ENCODE assay signal across 9 mouse cellular contexts in the genomic region with DNA sequence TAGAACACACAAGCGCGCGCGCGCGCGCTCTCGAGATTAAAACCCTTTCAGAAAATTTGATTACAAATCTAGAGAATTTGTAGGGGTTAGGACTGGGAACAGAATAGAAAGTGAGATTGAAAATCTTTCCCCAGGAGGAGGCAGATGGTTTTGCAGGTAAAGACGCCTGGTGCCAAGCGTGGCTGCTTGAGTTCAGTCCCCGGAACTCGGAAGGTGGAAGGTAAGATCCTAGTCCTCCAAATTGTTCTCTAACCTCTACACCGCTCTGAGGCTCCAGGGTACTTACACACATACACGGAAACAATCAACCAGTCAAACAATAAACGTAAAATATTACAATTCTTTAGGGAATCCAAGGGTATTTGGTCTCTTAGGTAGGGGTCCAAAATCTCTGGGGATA. TPM values are rescaled to one million over a fixed set of nuclear protein-coding genes. Genes with fewer than 3 reads are reported as not detected.
DNase-seq lines count a peak whose midpoint lies in the region; ATAC-seq and TF ChIP-seq lines count a peak whose summit lies in the region.
"Had no signal": no experiment of that assay in that cellular context is flagged by ENCODE, and none has a peak within 500 bp of the region (broad histone marks: within the 10 kb centered on the region; RNA-seq: fewer than 3 reads in every experiment).

No protein-coding gene starts in this region.

- no peak for DNase-seq in kidney, adult 18-20 months
- DNase-seq in hindbrain, postnatal 0 days (ENCODE audit: low spot score), result no peak
- DNase-seq in midbrain, embryonic 14.5 days, result peak; percentile 35
- DNase-seq in layer of hippocampus, adult 8-10 months (ENCODE audit: low spot score in 2 of 2), result no peak
- no peak for DNase-seq in layer of hippocampus, postnatal 25 days (ENCODE audit: extremely low spot score in 1 of 2, low spot score in 1 of 2)

- H3K4me3 ChIP-seq in kidney, embryonic 14.5 days (ENCODE audit: low read length), result peak overlapping the region; percentile 52
- peak overlapping the region; percentile 49 for H3K4me3 ChIP-seq in embryonic facial prominence, embryonic 13.5 days
- peak overlapping the region; percentile 48 for H3K4me3 ChIP-seq in hindbrain, postnatal 0 days (ENCODE audit: low read length)
- H3K4me3 ChIP-seq in midbrain, embryonic 14.5 days (replicated peaks; ENCODE audit: low read depth, low read length), result 0 out of 2 replicates have a peak overlapping the region, but pooled peaks have one; percentile 2

- H3K27ac ChIP-seq in kidney, embryonic 14.5 days (ENCODE audit: low read depth, low read length), result no peak overlapping the region
- no peak overlapping the region for H3K27ac ChIP-seq in embryonic facial prominence, embryonic 13.5 days
- no peak overlapping the region for H3K27ac ChIP-seq in hindbrain, postnatal 0 days
- H3K27ac ChIP-seq in midbrain, embryonic 14.5 days (replicated peaks; ENCODE audit: low read depth, low read length), result no peak overlapping the region

- no peak for TF ChIP-seq CTCF in hindbrain, postnatal 0 days (IDR thresholded peaks at IDR 0.05; ENCODE audit: low read depth)

- H3K36me3 ChIP-seq in kidney, embryonic 14.5 days (ENCODE audit: control insufficient read depth, insufficient read depth, low read length), result no peaks in the 10 kb centered on the region
- no peaks in the 10 kb centered on the region for H3K36me3 ChIP-seq in embryonic facial prominence, embryonic 13.5 days
- H3K36me3 ChIP-seq in hindbrain, postnatal 0 days (ENCODE audit: insufficient read depth, low read length), result no peaks in the 10 kb centered on the region
- H3K36me3 ChIP-seq in midbrain, embryonic 14.5 days (ENCODE audit: control insufficient read depth, insufficient read depth, low read length), result no peaks in the 10 kb centered on the region

- no peaks in the 10 kb centered on the region for H3K9me3 ChIP-seq in kidney, embryonic 14.5 days (ENCODE audit: control insufficient read depth, low read length)
- no peaks in the 10 kb centered on the region for H3K9me3 ChIP-seq in embryonic facial prominence, embryonic 13.5 days
- H3K9me3 ChIP-seq in hindbrain, postnatal 0 days (ENCODE audit: low read length), result no peaks in the 10 kb centered on the region
- H3K9me3 ChIP-seq in midbrain, embryonic 14.5 days (ENCODE audit: control insufficient read depth, low read length), result no peaks in the 10 kb centered on the region

- H3K4me1 ChIP-seq in kidney, embryonic 14.5 days (ENCODE audit: control insufficient read depth, insufficient read depth, low read length), result peaks cover 15% of the 10 kb centered on the region
- peaks cover 23% of the 10 kb centered on the region for H3K4me1 ChIP-seq in embryonic facial prominence, embryonic 13.5 days
- 0 out of 2 replicates have a peak, but pooled peaks cover 2% of the 10 kb centered on the region for H3K4me1 ChIP-seq in hindbrain, postnatal 0 days (ENCODE audit: insufficient read depth, low read length)
- peaks cover 4% of the 10 kb centered on the region; the same call in 1 of the 2 replicates for H3K4me1 ChIP-seq in midbrain, embryonic 14.5 days (ENCODE audit: control insufficient read depth, insufficient read depth, low read length)

- 0 out of 2 replicates have a peak overlapping the region, but pooled peaks have one; percentile 9 for H3K9ac ChIP-seq in kidney, embryonic 14.5 days (ENCODE audit: low read depth, low read length)
- H3K9ac ChIP-seq in embryonic facial prominence, embryonic 13.5 days, result no peak overlapping the region
- H3K9ac ChIP-seq in hindbrain, postnatal 0 days (replicated peaks; ENCODE audit: low read length), result peak overlapping the region; percentile 55; the same call in 1 of the 2 replicates
- no peak overlapping the region for H3K9ac ChIP-seq in midbrain, embryonic 14.5 days (replicated peaks; ENCODE audit: low read length)

- WGBS in kidney, embryonic 14.5 days, result 3% methylated on average over 15 of the region's 15 CpGs
- 4% methylated on average over 15 of the region's 15 CpGs for WGBS in embryonic facial prominence, embryonic 13.5 days
- WGBS in hindbrain, postnatal 0 days, result 1% methylated on average over 15 of the region's 15 CpGs
- WGBS in midbrain, embryonic 14.5 days, result 2% methylated on average over 15 of the region's 15 CpGs

- peak overlapping the region; percentile 92 for H3K4me2 ChIP-seq in kidney, embryonic 14.5 days (replicated peaks; ENCODE audit: low read depth, low read length)
- peak overlapping the region; percentile 86 for H3K4me2 ChIP-seq in embryonic facial prominence, embryonic 13.5 days
- H3K4me2 ChIP-seq in hindbrain, postnatal 0 days (ENCODE audit: low read depth, low read length), result peak overlapping the region; percentile 90
- H3K4me2 ChIP-seq in midbrain, embryonic 14.5 days (ENCODE audit: low read length), result peak overlapping the region; percentile 68

- H3K27me3 ChIP-seq in kidney, embryonic 14.5 days (ENCODE audit: control insufficient read depth, insufficient read depth, low read length), result peaks cover 36% of the 10 kb centered on the region
- H3K27me3 ChIP-seq in embryonic facial prominence, embryonic 13.5 days, result peaks cover 77% of the 10 kb centered on the region
- H3K27me3 ChIP-seq in hindbrain, postnatal 0 days (ENCODE audit: insufficient read depth, low read length), result peaks cover 14% of the 10 kb centered on the region; the same call in 1 of the 2 replicates
- peaks cover 19% of the 10 kb centered on the region for H3K27me3 ChIP-seq in midbrain, embryonic 14.5 days (ENCODE audit: control insufficient read depth, insufficient read depth, low read length)

- ATAC-seq in kidney, embryonic 14.5 days (ENCODE audit: low FRiP score, low TSS enrichment), result no peak
- no peak for ATAC-seq in embryonic facial prominence, embryonic 13.5 days (ENCODE audit: insufficient number of reproducible peaks, insufficient read depth, low FRiP score, low TSS enrichment, low read depth)
- ATAC-seq in hindbrain, postnatal 0 days, result no peak
- no peak for ATAC-seq in midbrain, embryonic 14.5 days (ENCODE audit: low FRiP score, low TSS enrichment)
- no peak for ATAC-seq in activated CD4-positive, CD25-positive, alpha-beta regulatory T cell, adult 4 months

RNA-seq across cellular contexts. Expression of gene Hck, which starts 0.5 kb away (rescaled TPM):
- polyA plus RNA-seq in kidney, embryonic 14.5 days (2014; fragmentation: Nextera tagmentation; extraction: Ambion mirVana), result 3.9 and 4.8 TPM in 2 replicates
- polyA plus RNA-seq in embryonic facial prominence, embryonic 13.5 days (2015; fragmentation: Nextera tagmentation; extraction: Ambion mirVana), result 8.0 and 8.9 TPM in 2 replicates
- 12.2 and 17.0 TPM in 2 replicates for total RNA-seq in hindbrain, postnatal 0 days (2014; rRNA removed)
- polyA plus RNA-seq in hindbrain, postnatal 0 days (2015; fragmentation: Nextera tagmentation; extraction: Ambion mirVana), result 8.6 and 8.7 TPM in 2 replicates
- 1.4 and 2.3 TPM in 2 replicates for polyA plus RNA-seq in midbrain, embryonic 14.5 days (2014; fragmentation: Nextera tagmentation; extraction: Ambion mirVana)
- polyA plus RNA-seq in activated CD4-positive, CD25-positive, alpha-beta regulatory T cell, adult 4 months (2017; shearing (Covaris generic)), result under 1 TPM in 1 of 2 experiments, not detected in 1; 0.97 TPM
- total RNA-seq in layer of hippocampus, adult 8-10 months (2022), result 1 to 10 TPM; 1.6 to 5.9 (median 3.6) TPM
- 1 to 10 TPM; 1.6 to 1.8 TPM for total RNA-seq in layer of hippocampus, postnatal 25 days (2021)
- total RNA-seq: MEL had no signal

RNA-seq across cellular contexts. Expression of gene Ccm2l, which starts 42.0 kb away (rescaled TPM):
- polyA plus RNA-seq in kidney, embryonic 14.5 days (2014; fragmentation: Nextera tagmentation; extraction: Ambion mirVana), result 4.2 and 4.4 TPM in 2 replicates
- polyA plus RNA-seq in embryonic facial prominence, embryonic 13.5 days (2015; fragmentation: Nextera tagmentation; extraction: Ambion mirVana), result 1.7 and 2.0 TPM in 2 replicates
- total RNA-seq in hindbrain, postnatal 0 days (2014; rRNA removed), result 3.9 and 4.7 TPM in 2 replicates
- polyA plus RNA-seq in hindbrain, postnatal 0 days (2015; fragmentation: Nextera tagmentation; extraction: Ambion mirVana), result 1.3 TPM in 2 replicates
- polyA plus RNA-seq in midbrain, embryonic 14.5 days (2014; fragmentation: Nextera tagmentation; extraction: Ambion mirVana), result 1.5 and 2.0 TPM in 2 replicates
- not detected for polyA plus RNA-seq in activated CD4-positive, CD25-positive, alpha-beta regulatory T cell, adult 4 months (2017; shearing (Covaris generic))
- 1 to 10 TPM; 4.9 to 6.4 (median 5.6) TPM for total RNA-seq in layer of hippocampus, adult 8-10 months (2022)
- 1 to 10 TPM; 3.9 to 5.2 TPM for total RNA-seq in layer of hippocampus, postnatal 25 days (2021)
- total RNA-seq: MEL had no signal

RNA-seq across cellular contexts. Expression of gene Tm9sf4, which starts 53.3 kb away (rescaled TPM):
- polyA plus RNA-seq in kidney, embryonic 14.5 days (2014; fragmentation: Nextera tagmentation; extraction: Ambion mirVana), result 71.1 and 99.4 TPM in 2 replicates
- polyA plus RNA-seq in embryonic facial prominence, embryonic 13.5 days (2015; fragmentation: Nextera tagmentation; extraction: Ambion mirVana), result 85.7 and 88.2 TPM in 2 replicates
- 61.4 and 70.4 TPM in 2 replicates for total RNA-seq in hindbrain, postnatal 0 days (2014; rRNA removed)
- 73.0 and 80.0 TPM in 2 replicates for polyA plus RNA-seq in hindbrain, postnatal 0 days (2015; fragmentation: Nextera tagmentation; extraction: Ambion mirVana)
- polyA plus RNA-seq in midbrain, embryonic 14.5 days (2014; fragmentation: Nextera tagmentation; extraction: Ambion mirVana), result 80.1 and 89.8 TPM in 2 replicates
- 10 to 100 TPM; 24.1 to 41.4 TPM for polyA plus RNA-seq in activated CD4-positive, CD25-positive, alpha-beta regulatory T cell, adult 4 months (2017; shearing (Covaris generic))
- total RNA-seq in layer of hippocampus, adult 8-10 months (2022), result 100 to 1,000 TPM in 3 of 4 experiments, 10 to 100 TPM in 1; 93.5 to 116 (median 103) TPM
- 10 to 100 TPM; 88.6 to 97.6 TPM for total RNA-seq in layer of hippocampus, postnatal 25 days (2021)

Comparison
In these comparisons a context has a peak if more than half of its experiments do, and no peak if none do; other contexts are left out.
1. H3K4me3 ChIP-seq: peak in every context shown above with its lines; median percentile 52 in kidney, embryonic 14.5 days; 49 in embryonic facial prominence, embryonic 13.5 days; 48 in hindbrain, postnatal 0 days; 2 in midbrain, embryonic 14.5 days.
2. H3K9ac ChIP-seq: peak in kidney, embryonic 14.5 days (single experiment) and hindbrain, postnatal 0 days (single experiment); none in embryonic facial prominence, embryonic 13.5 days (single experiment) and midbrain, embryonic 14.5 days (single experiment).
3. Peak in every context shown above with its lines, with median percentiles within 50 percentile points of each other: H3K4me2 ChIP-seq.